Mouse (Mus musculus) cerebellum, adult 11 months (tissue): ENCODE results near the gene Sp100.
"Not testable (repeated sequence)": the region's sequence is repeated elsewhere in the genome, so short reads cannot be mapped to it uniquely, and the experiment has no call there.

ENCODE experiments used
- DNase-seq: peaks from one replicate; pipeline ENCODE4 v3.0.0; 2022

The Sp100 gene

DNA sequence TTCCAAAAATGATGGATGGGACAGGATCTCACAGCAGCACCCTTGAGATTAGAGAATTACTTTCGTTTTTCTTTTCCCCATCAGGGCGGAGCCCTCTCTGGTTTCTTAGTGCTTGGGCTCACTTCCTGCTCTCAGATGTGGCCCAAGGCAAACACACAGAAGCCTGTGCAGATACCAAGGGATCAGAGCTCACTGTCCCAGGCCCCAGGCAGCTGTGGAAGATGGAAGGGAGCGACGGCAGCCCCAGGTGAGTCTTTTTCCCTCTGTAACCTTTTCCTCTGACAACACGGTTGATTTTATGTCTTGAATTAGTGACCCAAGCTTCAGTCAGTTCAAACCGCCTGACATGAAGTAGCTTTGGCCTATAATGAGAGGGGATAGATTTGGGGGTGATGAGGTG, at the start of gene Sp100:
TSS of gene Sp100 (plus strand) at position 108 of the 400 bp plus-strand sequence.
- DNase-seq = not testable (repeated sequence)

DNA sequence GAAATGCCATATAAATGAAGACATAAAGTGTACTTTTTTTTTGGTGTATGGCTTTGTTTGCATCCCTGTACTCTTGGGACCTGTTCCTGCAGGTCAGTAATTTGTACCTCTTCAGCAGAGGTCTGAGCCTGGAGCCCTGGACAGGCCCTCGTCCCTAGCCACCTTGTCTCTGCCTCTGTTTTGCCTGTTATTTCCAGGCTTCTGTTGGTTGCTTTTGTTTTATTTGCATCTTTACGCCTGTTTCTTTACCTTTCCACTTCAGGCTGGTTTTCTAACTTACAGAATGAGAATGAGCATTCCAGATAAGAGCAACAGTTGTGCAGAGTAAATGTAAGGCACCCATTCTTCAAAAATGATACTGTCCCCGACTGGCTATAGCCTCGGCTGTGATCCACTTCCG, 49.7 kb upstream of the Sp100 start, which contains the start of gene Sp140:
TSS of gene Sp140 (plus strand) at position 301 of the 400 bp plus-strand sequence.
- DNase-seq = not testable (repeated sequence)

DNA sequence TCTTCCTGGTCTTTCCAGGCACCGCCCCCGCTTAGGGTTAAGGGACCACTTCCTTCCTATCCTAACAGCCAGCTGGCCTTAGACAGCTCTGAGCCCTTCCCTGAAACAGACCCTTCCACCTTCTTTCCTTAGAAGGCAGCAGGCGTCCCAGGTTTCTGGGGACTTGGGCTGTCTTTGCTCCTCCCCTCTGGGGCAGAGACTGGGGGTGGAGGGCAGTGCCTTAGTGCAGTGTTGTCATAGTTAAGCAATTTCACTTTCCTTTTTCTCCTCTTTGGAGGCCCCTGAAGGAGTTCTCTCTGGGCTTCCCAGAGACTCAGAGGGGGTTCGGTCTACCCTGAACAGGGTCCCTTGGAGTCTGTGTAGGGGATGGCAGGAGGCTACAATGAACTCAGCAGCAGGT, 49.0 kb upstream of the Sp100 start:
- DNase-seq = not testable (repeated sequence)

DNA sequence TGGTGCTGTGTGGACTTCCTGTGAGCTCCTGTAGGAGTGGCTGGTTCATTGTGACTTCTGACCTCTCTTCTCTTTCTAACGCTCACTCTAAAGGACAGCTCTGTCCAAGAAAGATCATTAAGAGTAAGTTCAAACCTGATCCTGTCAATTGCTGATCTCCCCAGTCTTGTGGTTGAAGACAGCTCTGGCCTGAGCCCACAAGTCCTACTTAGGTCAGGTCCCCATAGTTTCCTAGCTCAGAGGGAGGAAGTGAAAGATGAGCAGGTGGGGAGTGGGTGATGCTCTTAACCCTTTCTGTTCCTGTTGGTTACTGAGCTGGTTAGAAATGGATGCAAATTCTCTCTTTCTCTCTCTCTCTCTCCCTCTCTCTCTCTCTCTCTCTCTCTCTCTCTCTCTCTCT, 45.4 kb upstream of the Sp100 start:
- not testable (repeated sequence) for DNase-seq

DNA sequence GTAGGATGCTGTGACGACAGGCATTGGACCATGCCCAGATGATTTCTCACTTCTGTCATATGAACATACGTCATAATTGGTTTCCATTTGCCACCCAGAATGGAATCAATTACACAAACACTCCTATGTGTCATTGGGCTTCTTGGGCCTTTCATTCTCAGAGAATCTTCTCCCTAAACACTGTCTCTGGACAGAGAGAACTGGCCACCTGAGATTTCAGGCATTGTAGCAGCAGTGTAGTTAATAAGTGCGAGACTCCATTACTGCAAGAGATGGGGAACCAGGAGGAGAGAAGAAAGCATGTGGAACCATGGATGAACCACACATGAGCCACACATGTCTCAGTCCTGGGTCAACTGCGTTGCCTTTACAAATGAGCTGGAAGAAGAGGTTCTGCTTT, 41.4 kb upstream of the Sp100 start:
- not testable (repeated sequence) for DNase-seq

DNA sequence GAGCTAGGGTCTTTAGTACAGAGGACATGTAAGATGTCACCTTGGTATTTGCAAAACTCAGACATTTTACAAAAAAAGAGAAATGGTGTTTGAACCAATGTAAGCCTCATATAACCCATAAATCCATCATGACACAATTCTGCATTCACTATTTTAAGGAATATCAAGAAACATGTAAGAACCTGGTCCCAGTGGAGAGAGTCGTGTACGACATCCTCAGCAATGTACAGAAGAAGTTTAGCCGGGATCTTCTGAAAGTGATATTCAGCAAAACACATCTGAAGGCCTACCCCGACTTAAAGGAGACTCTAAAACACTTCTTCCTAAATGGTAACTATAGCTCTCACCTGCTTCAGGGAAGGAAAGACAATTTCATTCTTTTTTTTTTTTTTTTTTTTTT, 39.2 kb upstream of the Sp100 start:
- not testable (repeated sequence) for DNase-seq

DNA sequence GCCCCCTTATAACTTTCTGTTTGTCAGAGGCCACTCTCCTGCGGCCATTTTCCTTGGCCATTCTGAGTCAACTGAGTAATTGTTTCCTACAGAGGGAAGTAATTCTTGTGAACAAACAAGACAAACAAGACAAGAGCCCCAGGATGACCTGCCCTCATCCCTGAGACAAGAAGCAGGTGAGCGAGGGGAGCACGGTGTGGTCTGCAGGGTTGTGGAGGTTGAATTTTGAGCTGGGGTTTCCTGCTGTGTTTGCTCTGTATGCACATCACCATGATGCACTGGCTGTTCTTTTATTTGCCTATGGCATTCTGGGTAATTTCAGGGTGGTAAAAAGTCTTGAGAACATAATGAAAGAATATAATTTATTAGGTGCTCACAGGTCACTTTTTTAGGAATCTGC, 34.7 kb upstream of the Sp100 start:
- DNase-seq = not testable (repeated sequence)

DNA sequence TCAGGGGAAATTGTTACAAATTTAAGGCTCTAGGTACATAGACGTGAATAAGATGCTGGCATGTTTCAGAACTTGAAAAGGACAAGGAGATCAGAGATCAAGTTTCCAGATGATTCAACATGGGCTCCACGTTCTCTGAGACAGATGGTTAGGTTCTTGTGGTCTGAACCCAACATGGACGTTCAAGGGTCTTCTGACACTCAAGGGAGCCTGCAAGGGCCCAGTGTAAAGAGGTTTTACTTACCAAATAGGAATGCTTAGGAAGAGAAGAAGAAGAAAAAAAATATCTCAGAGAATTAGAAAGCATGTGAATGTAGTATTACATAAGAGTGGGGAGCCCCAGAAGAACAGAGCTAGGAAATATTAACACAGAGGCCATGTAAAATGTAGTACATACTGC, 34.0 kb upstream of the Sp100 start:
- not testable (repeated sequence) for DNase-seq

DNA sequence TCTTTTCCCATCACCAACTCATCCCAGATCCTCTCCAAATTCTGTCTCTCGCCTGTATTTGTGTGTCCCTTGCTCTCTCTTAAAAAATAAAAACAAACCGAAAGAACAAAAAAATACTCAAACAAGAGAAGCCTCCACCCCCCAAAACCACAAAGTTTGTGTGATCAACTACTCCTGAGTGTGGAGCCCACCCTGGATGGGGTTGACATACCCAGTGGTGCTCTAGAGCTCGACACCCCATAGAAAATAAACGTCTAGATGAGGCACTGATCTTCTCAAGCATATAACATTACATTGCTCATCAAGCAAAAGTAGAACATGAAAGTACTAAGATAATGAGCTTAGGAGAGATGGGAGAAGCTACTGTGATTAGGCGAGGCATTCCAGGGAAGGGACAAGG, 32.6 kb upstream of the Sp100 start:
- not testable (repeated sequence) for DNase-seq

DNA sequence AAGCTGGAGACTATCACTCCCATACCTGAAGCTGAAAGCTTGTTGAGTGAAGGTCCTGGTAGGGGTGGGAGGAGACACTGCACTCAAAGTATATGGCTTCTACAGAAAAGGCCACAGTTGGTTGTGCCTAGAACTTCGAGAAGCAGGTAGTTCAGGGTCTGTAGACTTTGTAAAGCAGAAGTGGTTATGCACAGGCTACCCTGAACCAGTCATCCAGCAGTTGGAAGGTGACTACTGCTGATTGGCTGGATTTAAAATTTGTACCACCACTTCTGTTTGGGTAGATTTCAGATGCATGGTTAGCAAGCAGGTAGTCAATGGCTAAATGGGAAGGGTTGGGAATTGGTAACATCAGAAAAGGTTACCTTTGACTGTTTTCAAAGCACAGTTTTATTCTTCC, 31.1 kb upstream of the Sp100 start:
- DNase-seq = not testable (repeated sequence)

DNA sequence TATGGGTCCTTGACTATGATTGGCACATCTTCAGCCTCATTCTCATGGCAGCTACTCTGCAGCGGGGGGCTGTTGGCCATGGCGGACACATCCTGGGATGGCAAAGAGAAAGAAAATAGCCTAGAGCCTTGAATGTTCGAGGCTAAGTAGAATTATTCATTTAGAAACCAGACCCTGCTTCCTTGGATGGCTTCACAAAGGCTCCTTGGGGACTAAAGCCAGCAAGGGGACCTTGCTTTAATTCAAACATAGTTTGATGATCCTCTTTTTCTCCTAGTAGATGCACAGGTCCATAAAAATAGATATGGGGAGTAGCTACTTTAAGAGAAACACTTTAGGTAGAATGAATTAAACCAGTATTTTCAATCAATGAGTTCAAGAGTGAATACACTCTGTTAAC, 12.9 kb upstream of the Sp100 start:
- not testable (repeated sequence) for DNase-seq

DNA sequence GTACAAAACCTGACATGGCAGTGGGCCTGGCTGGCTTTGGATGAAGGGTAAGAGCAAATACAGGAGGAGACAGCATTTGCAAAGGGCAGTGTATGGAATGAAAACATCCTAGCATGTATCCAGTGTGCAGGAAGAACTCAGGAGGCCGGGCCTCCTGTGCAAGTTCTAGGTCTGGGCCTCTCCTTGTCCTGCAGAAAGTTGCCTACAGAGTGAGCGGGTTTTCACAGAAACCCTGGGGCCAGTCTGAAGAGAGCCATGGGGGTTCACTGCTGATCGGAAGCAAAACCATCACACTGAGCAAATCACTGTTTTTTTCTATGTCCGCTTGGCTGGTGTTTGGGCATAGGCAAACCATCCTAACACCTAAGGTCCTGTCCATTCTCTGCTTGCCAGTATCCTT, 11.6 kb upstream of the Sp100 start:
- not testable (repeated sequence) for DNase-seq

DNA sequence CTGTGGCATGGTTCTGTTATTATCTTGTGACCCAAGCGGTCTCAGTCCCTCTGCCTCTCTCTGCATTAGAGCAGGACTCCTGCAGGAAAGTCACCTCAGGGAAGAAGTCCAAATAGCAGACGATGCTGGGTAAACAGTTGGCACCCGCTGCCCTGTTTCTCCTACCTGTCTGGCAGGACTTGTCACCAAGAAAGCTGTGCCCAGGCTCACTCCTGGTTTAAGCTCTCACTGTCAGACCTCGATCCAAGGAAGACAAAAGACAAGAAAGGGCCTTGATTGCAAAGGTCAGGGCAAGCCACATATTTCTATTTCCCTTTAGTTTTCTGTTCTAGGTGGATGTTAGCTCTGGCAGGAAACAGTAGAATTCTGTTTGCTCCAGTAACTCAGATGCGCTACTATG, 736 bp downstream of the Sp100 start:
- not testable (repeated sequence) for DNase-seq

DNA sequence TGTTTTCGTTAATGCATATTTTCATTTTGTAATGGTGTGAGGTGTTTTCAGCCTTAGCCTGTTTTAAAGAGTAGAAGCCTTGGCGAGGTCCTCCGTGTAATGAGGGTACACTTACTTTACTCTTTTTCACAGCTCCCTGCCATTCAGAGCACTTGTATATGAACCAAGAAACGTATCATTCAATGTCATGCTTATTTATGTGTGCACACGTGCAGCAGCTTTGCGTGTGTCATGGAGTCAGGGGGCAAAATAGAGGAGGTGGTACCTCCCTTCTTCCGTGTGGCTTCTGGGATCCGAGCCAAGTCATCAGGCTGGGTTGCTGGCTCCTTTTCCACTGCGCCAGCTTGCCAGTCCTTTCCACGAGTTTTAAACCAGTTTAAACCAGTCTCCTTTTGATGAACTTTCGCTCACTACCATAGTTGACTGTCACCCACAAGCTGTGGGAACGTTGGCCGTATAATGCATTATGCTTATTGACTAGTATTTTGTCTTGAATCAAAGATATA, 2.0 kb downstream of the Sp100 start:
- DNase-seq = not testable (repeated sequence)

DNA sequence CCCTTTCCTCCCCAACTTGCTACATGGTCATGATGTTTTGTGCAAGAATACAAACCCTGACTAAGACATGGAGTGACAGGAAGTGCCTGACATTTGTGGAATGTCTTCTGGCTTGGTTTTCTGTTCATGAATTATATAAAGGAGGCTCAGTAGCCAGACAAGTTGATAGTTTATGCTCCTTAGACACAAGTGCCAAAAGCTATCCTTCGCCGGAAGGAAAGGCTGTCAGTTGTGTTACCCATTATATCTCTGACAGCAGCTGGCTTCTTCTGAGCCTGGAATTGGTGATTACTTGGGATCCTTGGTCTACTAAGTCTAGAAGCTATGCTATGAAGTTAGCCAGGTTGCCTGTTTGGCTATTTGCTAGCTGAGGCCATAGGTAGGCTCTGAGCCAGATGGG, 7.4 kb downstream of the Sp100 start:
- DNase-seq = not testable (repeated sequence)

DNA sequence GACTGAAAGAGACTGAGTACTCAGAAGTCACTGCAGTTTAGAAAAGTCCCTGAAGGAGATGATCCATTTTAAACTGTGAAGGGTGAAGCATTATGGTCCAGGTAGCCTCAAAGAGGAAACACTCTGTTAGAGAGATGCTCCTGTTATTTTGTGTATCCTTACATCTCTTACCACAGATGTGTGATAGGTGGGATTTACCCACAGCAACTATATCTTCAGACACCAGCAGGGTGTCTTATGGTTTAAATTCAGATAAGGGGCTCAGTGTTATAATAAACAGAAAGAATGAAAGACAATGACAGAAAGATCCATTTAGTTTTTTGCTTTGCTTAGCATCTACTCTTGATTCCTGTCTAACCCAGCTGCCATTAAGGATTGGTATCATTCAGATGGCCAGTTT, 14.5 kb downstream of the Sp100 start:
- DNase-seq = no peak

DNA sequence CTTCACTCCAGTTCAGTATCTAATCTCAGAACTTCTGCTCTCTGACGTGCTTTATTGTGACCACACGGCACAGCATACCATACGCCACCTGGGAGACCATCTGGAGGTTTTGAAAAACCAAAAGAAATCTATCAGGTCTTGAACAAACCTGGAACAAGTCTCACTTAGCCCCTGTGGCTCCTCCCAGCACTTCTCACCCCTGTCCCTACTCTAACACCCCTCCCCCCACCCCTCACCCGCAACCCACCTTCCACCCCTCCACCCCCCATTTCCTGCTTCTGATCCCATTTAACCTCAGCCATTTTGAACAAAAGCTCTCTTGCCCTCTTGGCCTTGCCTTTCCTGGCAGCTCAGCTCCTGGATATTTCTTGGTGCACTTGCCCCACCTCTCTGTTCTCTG, 30.4 kb downstream of the Sp100 start:
- no peak for DNase-seq

DNA sequence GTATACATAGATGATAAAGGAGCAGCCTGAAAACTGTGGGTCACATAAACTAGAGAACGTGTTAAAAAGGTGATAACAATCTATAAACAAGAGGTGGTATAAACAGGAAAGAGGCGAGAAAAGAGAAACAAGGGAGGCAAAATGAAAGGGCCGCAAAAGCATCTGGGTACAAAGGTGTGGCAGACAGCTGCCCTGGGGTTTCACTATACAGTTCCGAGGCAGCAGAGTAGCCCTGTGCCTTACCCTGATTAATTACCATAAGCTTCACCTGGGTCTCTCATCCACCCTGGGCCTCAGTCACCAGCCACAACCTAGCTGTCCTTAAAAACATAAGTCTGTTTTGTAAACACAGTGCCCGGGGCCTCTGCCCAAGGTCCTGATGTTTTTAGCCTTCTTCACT, 36.9 kb downstream of the Sp100 start:
- no peak for DNase-seq

DNA sequence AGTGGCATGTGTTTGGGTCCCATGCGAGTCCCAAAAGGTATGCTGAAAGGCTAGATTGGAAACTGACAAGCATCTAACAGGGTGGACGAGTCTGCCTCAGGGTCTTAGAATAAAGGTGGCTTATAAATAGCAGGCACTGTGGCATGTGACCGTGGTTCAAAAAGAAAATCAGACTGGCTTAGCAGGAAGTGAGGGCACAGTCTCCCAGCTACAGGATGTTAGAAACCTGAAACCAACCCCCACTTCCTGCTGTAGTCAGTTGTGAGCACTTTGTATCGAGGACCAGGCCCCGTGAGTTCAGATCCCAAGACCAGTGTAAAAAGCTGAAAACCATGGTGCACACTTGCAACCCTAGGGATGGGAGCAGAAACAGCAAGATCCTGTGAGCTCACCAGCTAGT, 37.6 kb downstream of the Sp100 start:
- no peak for DNase-seq

DNA sequence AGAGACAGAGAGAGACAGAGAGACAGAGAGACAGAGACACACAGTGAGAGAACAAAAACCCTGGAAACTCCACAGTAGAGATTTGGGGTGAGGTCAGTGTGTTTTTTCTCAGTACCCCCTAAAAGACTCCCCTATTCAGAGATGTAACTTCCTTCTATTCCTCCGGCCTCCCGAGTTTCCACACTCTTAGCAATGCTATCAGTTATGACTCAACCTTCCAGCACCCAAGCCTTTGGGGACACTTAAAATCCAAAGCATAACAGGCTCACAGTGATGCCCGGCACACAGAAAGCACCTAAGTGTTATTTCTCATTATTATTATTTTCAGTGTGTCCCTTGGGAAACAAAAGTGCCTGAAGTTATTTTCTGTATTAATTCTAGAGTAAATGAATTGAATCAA, 40.8 kb downstream of the Sp100 start:
- DNase-seq = no peak

DNA sequence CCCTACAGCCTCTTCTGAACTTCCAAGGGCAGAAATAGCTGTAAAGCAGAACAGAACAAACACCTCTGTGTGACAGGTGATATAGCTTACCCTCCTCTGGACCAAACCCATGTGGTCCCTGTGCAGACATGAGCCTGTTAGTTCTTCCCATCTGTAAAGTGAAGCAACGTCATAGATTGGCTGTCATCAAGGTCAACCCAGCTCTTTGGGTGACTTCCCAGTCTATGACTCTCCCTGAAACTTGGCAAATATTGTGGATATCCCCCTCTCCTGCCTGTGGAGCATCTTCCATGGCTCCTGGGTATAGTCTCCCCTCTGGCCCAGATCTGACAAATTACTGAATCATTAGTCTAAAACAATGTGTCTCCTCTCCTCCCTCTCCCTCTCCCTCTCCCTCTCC, 42.5 kb downstream of the Sp100 start:
- no peak for DNase-seq

DNA sequence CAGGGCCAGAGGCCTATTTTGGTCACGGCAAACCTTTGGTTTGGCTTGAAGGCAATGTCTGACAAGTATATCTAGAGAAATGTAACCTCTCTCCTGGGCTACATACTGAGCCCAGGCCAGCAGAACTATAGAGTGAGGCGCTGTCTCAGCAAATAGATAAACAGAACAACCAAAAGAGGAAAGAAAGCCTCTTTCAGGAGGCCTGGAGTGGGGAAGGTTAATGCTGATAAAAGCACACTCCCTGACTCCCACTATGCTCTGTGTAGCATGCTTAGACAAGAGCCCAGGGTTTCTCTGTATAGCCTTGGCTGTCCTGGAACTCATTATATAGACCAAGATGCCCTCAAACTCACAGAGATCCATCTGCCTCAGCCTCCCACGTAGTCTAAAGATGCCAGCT, 43.5 kb downstream of the Sp100 start:
- DNase-seq = no peak

DNA sequence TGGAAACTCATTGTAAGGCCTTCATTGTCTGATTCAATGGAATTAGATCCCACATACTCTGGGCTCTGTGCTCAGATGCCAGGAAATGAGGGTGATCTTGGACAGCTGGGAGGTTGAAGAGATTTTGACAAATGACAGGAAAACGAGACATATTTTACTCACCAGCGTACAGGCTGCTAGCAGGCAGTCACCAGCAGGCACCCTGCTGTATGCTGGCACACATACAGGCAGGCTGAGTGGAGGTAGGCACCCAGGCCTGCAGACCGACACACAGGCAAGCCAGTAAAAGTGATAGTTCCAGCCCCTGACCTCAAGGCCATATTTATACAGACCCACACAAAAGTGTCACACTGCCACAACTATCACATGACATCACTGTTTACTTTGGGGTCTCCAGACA, 45.9 kb downstream of the Sp100 start:
- DNase-seq = no peak

DNA sequence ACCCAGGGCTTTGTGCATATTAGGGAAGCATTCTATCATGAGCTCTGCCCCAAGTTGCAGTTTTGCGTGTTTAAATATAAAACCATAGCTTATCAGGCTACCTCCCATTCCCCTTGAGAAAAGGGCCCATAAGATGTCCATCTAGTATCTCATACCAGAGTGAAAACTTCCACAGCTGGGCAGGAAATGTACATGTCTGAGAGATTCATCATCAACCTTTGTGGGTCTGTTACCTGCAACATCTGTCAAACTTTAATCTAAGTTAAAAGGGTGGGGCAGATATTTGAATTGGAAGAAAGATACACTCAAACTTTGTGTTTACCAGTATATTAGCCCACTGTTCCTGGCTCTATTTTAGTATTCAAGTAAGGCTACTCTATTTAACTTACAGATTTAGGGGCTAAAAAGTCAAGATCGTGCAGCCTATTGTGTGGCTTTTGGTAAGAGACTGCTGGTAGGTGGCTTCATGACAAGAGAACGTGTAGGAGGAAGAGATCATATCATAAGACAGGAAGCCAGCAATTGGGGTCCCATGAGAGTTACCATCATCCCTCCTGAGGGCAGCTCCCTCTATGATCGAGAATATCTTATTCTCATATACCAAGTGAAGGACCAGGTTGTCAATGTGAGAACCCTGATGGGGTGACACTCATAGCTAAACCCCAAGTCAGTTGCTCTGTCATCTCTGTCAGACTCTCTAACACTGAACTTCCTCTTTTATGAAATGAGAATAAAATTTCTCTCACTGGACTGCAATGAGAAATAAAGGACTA, 48.1 kb downstream of the Sp100 start:
- no peak for DNase-seq

DNA sequence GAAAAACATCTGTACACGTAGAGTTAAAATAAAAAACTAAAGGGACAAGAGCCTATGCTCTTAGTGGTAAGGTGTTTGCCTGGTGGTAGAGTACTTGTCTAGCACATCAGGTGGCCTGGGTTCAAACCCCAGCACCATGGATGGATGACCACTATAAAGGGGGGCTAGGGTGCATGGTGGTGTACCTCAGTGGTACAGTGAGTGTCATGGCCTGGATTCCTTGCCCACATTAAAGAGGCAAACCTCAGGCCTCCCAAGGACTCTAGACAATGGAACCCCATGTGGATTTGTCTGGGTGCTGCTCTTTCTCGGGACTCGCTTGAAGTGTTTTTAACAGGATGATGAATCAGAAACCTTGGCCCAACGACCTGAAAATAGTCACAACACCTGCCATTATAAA, 52.7 kb downstream of the Sp100 start:
- DNase-seq = no peak
